Mouse (Mus musculus) 3134 (cell line): ENCODE results near the gene Apba2.
A peak's percentile ranks its signal among the peaks of the same experiment; 100 is the strongest.

Experiments used
- DNase-seq: peaks from one replicate; pipeline ENCODE4 v3.0.0-alpha.2; 2011; ENCODE audit warnings: low spot score; ENCODE audit not compliant: insufficient read length; ENCODE audit errors: extremely low read depth

The Apba2 gene

DNA sequence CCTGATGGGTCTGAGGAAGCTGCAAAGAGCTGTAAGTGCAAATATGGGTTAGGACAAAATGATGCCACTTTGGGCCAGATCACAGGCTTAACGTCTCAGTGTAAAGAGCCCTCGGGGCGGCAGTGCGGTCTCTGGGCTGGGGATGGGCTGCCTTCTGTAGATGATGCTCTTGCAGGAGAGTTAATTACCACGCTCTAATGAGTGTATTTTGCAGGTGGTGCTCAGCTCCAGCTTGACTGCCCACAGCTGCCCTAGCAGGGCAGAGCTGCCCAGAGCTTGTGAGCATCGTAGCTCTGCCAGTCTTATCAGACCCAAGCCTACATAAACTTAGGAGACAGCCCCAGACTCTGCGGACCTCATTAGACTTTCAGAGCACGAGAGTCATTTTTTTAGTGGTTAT is 80.9 kb downstream of the Apba2 start:
- DNase-seq = no peak

DNA sequence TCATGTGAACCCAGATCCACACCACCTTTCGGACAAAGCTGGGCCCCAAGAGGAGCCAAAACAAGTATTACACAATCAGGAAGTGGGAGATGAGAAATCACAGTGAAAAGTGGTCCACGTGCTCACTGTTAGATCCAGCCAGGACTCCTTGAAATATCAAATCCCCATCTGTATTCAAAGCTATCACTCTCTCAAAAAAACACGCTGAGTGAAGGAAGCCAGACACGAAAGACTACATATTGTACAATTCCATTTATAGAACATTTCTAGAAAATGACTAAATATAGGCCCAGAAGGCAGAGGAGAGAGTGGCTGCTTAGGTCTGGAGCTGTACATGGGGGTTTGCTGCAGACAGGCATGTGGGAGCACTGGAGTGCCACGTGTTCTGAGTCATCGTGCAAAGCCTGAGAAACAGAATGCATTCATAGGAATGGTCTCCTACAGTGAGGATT is 82.2 kb downstream of the Apba2 start:
- no peak for DNase-seq

DNA sequence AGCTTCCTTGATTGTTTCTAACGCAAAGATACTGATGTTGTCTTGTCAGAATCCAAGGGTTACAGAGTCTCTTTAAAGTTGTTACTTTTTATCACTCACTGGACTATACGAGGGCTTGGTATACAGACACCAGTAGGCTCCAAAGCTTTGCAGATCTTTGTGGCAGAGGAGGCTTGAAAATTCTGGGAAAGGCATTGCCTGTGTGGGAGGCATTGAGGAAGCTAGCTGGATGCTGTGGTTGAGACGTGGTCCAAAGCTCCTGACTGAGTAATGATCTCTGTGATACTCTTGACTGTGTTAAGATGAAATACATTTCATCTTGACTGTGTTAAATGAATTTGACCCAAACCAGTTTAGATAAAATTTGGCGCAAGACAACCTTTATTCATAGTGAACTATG is 84.6 kb downstream of the Apba2 start:
- no peak for DNase-seq

DNA sequence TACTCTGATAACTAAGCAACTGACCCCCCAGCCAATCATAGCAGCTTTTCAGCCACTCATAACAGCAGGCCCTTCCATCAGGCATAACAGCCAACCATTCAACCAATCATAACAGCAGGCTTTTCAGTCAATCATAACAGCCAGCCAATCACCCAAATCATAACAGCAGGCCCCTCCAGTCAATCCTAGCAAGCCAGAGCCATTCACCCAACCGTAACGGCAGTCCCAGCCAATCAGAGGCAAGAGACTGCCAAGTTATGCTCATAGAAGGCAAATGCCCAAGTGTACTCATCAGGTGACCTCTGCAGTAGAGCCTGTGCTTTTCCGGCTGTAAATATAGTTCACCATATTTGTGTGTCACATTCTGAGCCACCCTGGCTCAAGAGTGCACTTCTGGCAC is 85.1 kb downstream of the Apba2 start:
- no peak for DNase-seq

DNA sequence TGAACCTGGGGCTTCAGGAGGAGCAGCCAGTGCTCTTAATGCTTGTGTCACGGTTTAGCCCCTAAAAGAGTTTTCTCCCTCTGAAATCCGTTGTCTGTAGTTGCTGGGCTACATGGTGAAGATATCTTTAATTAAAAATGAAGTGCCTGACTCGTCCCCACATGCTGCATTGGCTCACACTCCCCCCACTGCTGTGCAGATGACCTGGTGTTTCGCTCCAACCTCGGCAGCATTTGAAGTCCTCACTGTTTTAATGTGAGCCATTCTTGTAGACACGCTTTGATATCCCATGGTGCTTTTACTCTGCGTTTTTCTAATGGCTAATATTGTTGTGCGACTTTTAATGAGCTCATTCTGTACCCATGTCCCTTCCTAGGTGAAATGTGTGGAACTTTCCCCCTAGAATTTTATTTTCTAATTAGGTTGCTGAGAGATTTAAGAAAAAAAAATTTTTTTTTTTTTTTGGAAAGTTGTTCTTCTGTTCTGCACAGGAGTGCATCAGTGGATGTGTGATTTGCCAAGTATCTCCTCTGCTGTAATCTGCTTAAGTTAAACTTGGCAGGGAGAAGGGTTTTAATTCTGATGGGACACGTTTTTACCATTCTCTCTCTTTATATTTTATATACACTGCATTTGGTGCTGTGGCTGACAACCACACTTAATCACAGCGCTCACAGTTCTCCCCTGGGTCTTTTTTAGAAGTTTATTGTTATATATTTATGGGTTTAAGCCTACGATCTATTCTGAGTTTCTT is 87.3 kb downstream of the Apba2 start:
- no peak for DNase-seq

DNA sequence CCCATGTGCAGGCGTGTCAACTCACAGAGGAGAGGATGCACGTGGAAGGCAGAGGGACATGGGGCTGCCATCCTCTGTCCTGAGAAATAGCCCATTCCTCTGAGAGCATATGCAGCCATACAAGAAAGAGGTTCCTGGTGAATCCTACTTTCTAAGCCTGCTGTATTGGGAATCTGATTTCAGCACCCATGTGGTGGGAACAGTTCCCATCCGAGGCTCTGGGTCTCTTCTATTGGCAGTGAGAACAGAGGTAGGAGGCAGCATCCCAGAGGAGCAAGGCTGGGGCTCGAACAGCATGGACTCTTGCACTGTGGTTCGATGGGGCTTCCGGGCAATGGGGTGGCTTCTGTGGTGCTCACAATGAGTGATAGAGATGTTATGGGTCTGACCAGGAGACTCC is 93.8 kb downstream of the Apba2 start:
- DNase-seq = no peak

DNA sequence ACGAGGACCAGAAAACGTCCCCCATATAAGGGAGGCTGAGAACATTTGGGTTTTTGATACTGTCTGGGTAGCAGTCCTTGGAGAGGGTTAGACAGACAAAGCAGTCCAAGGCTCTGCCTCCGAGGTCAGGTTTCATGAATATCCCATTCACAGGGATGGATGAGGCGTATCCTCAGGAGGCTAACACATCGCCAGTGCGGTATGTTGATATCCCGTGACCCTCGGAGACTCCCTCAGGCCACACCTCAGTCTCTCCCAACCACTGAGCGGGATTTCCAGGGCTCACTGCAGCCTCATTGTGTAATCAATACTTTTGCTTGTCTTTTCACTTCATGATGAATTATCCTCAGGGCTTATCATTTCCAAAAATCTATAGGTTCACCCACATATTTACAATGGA is 95.1 kb downstream of the Apba2 start:
- DNase-seq = no peak

DNA sequence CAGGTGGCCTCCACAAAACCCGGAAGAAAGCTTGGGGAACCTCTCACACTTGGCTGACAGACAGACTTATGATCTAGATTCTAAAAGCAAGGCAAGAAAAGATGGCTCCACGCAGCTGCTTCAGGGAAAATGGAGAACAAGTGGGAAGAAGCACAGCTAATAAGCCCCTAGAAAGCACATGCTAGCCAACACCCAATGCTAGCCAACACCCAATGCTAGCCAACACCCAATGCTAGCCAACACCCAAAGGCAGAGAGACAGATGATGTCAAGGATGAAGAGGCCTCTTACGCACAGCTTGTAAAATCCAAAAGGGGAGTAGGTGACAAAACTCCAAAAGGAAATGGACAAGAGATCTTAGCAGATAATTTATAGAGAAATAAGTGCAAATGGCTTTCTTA is 108.4 kb downstream of the Apba2 start:
- no peak for DNase-seq

DNA sequence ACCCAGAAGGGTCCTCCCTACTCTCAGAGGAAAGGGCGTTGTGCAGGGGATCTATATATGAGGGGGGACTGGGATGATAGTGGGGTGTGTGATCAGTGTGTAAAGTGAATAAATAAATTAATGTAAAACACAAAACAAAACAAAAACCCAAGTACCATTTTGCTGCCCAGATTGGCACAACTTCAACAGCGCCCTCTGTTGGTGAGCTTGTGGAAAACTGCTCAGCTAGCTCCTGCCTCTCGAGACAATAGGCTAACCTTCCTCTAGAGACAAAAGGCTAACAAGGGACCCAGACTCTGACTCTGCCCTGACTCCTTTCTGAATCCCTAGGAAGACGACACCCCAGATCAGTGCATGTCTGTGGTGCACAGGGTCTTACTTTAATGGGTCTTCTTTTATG is 109.4 kb downstream of the Apba2 start:
- DNase-seq = no peak

DNA sequence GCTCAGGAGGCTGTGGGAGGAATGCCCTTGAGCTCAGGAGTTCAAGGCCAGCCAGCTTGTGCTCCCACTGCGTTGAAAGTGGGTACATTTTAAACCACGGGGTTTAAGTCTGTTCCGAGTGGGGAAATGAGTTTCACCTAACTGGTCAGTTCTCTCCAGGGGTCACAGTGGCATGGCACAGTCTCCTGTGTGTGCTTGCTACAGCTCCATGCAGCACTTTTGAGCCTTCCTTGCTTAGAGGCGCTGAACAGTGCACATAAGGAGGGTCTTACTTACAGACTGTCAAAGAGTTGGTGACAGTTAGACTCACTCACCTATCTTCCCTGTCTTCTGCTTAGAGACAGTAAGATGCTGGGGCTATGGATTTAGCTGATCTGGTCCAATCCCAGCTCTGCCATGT is 117.8 kb downstream of the Apba2 start:
- no peak for DNase-seq

DNA sequence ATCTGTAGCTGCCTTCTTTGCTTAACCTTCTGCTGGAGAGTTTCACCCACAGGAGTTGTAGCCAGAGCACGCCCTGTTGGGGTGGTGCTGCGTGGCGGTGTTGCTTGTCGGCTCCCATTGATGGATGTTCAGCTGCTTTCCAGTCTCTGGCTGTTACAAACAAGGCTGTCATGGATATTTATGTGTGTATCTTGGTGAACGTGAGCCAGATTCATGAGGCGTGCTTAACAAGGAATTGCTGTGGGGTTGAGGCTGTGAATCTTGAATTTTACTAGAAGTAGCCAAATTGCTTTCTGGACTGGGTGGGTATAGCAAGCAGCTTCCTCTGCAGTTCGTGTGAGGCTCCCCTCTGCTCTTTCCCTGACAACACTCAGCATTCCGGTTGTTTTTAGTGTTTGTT is 125.0 kb downstream of the Apba2 start:
- DNase-seq = no peak

DNA sequence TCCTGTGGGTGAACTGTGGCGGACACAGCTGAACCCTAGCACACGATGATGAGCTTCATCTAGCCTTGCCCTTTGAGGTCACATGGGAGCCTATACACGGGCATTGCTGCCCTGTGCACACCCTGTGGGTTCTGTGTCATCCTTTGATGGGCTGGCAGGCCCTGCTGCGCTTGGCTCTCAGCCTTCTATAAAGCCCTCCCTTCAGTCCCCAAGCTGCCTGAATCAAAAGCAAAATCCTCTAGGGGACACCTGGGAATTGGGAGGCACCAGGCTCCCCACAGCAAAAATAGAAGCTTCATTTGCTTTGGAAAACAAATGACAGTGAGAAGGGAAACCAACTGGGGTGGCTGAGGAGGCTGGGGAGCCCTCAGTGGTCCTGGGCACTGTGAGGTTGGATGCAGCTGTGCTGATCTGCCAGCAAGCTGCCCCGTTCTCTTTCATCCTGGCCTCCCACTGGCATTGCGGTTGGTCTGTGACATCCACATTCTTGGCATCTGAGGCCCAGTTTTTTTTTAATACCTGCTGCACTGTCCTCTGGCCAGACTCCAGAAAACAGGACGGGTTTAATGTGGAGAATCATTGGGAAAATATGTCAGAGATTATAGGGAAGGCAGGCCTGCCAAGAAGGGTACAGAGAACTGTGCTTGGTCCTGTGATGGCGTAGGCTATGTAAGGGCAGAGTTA is 126.6 kb downstream of the Apba2 start:
- DNase-seq = peak; percentile 3

DNA sequence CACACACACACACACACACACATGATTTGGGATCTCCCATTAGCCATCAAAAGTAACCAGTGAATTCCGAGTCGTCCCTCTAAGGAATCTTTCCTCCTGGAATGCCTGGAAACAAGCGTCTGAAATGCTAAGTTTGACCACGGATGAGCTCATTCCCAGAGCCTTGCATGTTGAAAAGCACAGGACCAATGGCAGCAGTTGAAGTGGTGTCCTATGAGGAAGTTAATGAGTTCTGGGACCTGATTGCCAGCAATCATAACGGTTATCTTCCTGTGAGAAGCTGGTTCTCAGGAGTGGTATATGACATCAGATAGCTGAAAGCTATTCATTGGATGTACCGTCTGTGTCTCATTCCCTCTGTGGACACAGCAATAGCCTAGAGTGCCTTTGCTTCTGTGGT is 129.2 kb downstream of the Apba2 start:
- DNase-seq = no peak

DNA sequence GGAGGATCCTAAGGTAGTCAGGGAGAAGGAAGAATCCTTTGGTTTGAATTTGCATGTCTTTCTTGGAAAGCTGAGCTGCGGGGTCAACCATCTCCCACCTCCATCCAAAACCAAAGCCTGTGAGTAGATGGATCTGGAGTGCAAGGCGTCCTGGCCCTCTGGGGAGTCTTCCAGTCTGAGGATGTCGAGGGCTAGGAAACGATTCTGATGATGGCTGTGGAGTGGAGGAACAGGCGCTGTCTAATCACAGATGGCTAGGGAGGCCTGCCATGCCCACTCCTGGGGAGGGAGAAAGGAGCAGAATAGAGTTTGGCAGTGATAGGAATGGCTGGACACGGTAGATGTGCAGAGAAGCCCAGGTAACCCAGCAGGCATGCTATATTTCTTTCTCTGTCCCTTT is 129.6 kb downstream of the Apba2 start:
- DNase-seq = no peak

DNA sequence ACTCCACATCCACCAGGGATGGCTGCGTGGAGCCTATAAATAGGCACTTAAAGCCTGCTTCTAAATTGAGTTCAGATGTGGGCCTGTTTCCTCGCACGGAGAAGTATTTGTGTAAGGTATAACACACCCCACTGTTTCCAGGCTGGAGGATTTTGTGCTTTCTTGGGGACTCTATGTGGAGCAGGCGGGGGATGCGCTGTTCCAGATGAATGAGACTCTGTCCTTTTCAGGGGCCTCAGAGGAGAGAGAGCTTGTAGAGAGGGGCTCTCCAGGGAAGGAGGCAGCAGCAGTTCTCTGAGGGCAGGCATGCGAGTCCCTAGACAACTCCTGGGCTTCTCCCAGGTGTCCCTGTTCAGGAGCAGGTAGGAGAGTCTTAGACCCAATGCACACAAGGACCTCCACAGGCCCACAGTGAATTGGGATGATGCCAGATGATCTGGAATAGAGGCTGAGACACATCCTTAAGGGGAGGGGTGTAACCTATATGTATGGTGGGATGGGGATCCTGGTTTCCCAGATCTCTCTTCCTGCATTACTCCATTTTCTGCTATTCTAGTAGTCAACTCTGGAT is 130.4 kb downstream of the Apba2 start:
- DNase-seq = no peak

DNA sequence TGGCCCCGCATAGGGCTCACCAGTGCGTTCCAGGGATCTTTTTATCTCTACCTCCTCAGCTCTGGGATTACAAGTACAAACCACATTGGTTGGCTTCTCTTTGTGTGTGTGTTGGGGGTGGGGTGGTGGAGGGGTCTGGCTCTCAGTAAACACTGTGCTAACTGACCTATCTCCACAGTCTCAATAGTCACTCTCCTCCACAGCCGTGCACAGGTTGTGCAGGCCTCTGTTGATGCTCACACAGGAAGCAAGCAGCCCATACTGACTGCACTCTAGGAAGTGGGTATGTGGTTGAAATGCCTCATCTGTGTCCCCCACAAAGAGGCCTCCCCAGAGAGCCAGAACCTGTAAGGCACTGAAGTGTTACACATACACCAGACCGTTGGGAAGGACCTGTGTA is 131.7 kb downstream of the Apba2 start:
- no peak for DNase-seq

DNA sequence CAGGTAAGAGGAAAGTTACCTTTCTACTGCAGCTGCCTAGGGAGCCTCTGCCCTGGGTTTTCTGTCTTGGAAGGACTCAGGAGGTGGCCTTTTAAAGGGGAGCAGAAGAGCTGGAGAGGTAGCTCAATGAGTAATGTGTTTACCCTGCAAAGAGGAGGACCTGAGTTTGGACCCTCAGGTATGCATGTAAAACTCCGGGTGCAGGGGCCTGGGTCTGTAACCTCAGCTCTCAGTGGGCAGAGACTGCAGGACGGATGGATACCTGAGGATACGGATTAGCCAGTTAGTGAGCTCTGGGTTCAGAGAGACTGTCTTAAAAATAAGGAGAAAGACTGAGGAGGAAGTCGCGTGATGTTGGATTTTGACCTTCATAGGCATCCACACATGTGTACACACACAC is 132.4 kb downstream of the Apba2 start:
- DNase-seq = no peak

DNA sequence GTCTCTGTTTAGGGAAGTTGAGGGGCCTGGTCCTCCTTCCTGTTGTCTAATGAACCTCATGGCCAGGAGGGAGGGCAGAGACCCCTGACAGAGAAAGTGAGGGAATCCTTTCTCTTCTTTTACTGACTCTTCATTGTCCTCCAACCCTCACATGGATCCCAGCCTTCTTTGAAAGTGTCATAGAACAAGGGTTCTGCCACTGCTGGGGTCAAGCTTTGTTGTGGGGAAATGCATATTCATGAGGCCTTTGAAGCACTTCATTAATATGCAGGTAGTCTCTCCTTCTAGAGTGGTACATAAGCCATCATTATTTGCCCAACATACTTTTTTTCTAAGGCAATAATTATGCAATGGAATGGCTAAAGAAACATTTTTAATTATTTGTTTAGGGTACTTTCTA is 133.0 kb downstream of the Apba2 start:
- DNase-seq = no peak

DNA sequence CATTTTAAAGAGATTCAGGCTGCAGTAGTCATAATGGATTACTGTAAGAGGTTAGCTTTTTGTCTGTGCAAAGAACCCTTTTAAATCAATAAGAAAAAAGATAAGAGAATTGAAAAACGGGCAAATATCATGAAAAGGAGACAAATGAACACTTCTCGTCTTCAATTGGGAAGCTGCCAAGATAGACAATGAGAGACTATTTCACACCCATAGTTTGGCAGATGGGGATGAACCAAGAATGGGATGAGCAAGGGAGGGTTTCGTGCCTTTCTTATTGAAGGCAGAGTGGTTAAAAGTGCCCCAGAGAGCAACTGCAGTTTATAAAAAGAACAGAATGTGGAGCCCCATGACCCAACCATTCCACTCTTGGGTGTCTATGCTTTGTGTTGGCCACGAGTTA is 137.4 kb downstream of the Apba2 start:
- DNase-seq = no peak

DNA sequence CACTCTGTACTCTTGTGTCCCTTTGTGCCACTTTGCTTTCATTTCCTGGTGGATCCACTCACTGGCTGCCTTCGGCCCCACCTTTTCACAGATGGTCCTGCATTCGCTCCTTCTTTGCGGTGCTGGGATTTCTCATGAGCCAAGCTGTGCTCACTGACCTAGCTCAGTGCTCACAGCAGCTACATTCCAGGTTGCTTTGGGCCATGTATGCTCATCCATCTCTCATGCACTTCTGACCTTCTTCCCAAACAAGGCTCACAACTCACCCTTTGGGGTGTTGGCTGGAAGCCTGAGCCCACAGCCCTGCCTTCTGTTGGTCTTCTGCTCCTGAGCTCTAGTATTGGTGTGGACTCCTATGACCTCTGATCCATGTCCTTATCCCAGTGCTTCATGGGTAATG is 139.1 kb downstream of the Apba2 start:
- DNase-seq = no peak

DNA sequence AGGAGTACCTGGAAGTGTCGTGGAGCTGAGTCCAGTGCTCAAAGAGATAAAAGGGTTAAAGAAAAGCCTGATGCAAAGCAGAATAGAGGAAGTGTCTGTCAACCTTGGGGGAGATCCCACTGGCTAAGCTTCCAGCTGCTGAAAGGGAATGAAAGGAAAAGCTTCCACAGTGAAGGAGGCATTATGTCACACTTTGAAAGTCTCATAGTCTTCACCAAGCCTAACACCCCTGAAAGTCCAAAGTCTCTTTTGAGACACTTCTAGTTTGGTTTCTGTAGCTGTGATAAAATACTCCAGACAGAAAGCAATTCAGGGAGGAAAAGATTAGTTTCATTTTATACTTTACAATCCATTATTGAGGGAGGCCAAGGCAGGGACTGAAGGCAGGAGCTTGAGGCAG is 141.4 kb downstream of the Apba2 start:
- DNase-seq = no peak

DNA sequence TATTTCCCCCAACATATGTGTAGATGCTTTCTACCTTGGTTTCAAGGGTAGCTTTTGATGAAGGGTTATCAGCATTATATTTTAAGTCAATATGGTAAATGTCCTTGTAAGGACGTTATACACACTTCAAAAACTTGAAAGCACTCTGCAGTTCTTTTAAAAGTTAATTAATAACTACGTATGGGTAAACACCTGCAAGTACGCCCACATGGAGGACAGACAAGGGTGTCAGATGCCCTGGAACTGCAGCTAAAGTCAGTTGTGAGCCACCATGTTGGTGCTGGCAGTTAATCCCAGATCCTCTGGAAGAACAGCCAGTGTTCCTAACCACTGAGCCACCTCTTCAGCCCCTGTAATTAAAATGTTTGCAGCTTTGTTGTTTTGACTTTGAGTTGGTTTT is 144.0 kb downstream of the Apba2 start:
- no peak for DNase-seq
